Mouse (Mus musculus) ES-E14 (cell line): ENCODE results near the gene Wfdc3. TPM values are rescaled to one million over a fixed set of nuclear protein-coding genes. Genes with fewer than 3 reads are reported as not detected.

Source experiments
- DNase-seq: peaks from one replicate; pipeline ENCODE4 v3.0.0-alpha.2; 2013; ENCODE audit warnings: low read depth, low spot score
- H3K27ac ChIP-seq: 2 replicates; pipeline ENCODE4 v1.5.1; 2012; ENCODE audit warnings: low read depth, mild to moderate bottlenecking, low read length, moderate library complexity, mixed read lengths; ENCODE audit not compliant: poor library complexity, insufficient read depth, severe bottlenecking
- H3K36me3 ChIP-seq: 2 replicates; pipeline ENCODE4 v1.6.1; 2012; ENCODE audit warnings: mild to moderate bottlenecking, low read length, moderate library complexity, mixed read lengths; ENCODE audit not compliant: control insufficient read depth, poor library complexity, insufficient read depth, severe bottlenecking
- H3K4me1 ChIP-seq, 2 experiments: fragments of 150-350 bp in 1 of 2; sonication (generic) in 1 of 2; 2 replicates each; pipeline ENCODE4 v1.6.1; 2012; ENCODE audit warnings: low read length in 2 of 2, mild to moderate bottlenecking in 1 of 2, mixed read lengths in 1 of 2; ENCODE audit not compliant: control insufficient read depth in 2 of 2, insufficient read depth in 2 of 2, poor library complexity in 1 of 2
- H3K4me3 ChIP-seq, 2 experiments: fragments of 150-350 bp in 1 of 2; sonication (generic) in 1 of 2; 2 replicates each; pipeline ENCODE4 v1.5.1; 2012; ENCODE audit warnings: low read length in 2 of 2, low read depth in 1 of 2, mild to moderate bottlenecking in 1 of 2, mixed read lengths in 1 of 2; ENCODE audit not compliant: insufficient read depth in 1 of 2, poor library complexity in 1 of 2, severe bottlenecking in 1 of 2
- H3K9ac ChIP-seq: 2 replicates; pipeline ENCODE4 v1.6.1; 2012; ENCODE audit warnings: low read depth, mild to moderate bottlenecking, low read length, mixed read lengths; ENCODE audit not compliant: poor library complexity, insufficient read depth, severe bottlenecking
- H3K9me3 ChIP-seq: fragments of 150-350 bp; sonication (generic); 2 replicates; pipeline ENCODE4 v1.6.1; 2012; ENCODE audit warnings: low read depth, mild to moderate bottlenecking, low read length; ENCODE audit not compliant: control insufficient read depth, insufficient read depth
- CHD2 ChIP-seq: IDR thresholded peaks from 2 replicates; pipeline ENCODE4 v1.6.1; 2014; ENCODE audit warnings: mild to moderate bottlenecking, low read depth, low read length, inconsistent platforms
- HCFC1 ChIP-seq: IDR thresholded peaks from 2 replicates; pipeline ENCODE4 v1.6.1; 2012; ENCODE audit warnings: low read length, inconsistent platforms, borderline replicate concordance; ENCODE audit not compliant: insufficient read depth
- MAFK ChIP-seq: IDR thresholded peaks from 2 replicates; pipeline ENCODE4 v1.6.1; 2014; ENCODE audit warnings: mild to moderate bottlenecking, low read depth, low read length, inconsistent platforms; ENCODE audit not compliant: insufficient read depth
- ZC3H11A ChIP-seq: IDR thresholded peaks from 2 replicates; pipeline ENCODE4 v1.6.1; 2012; ENCODE audit warnings: low read depth, mild to moderate bottlenecking, inconsistent platforms, low read length, borderline replicate concordance
- ZNF384 ChIP-seq: IDR thresholded peaks from 2 replicates; pipeline ENCODE4 v1.6.1; 2012; ENCODE audit warnings: low read depth, low read length, inconsistent platforms
- in situ Hi-C, 2 experiments: fragments of 600-800 bp; cut with MboI; formaldehyde crosslinking; loops; one replicate each; pipeline ENCODE4 v1.15.1; 2025; ENCODE audit warnings: low sequenced_read_pairs in 2 of 2, inconsistent platforms in 1 of 2; ENCODE audit not compliant: unreplicated experiment in 2 of 2
- total RNA-seq: library from RNA; depleted of rRNA; stranded (reverse); fragments of 300-350 nt; gene quantifications from 2 replicates; pipeline ENCODE4 v1.2.3, GENCODE M21; 2012

The Wfdc3 gene
- total RNA-seq, 1 experiment, result 0.18 TPM

DNA sequence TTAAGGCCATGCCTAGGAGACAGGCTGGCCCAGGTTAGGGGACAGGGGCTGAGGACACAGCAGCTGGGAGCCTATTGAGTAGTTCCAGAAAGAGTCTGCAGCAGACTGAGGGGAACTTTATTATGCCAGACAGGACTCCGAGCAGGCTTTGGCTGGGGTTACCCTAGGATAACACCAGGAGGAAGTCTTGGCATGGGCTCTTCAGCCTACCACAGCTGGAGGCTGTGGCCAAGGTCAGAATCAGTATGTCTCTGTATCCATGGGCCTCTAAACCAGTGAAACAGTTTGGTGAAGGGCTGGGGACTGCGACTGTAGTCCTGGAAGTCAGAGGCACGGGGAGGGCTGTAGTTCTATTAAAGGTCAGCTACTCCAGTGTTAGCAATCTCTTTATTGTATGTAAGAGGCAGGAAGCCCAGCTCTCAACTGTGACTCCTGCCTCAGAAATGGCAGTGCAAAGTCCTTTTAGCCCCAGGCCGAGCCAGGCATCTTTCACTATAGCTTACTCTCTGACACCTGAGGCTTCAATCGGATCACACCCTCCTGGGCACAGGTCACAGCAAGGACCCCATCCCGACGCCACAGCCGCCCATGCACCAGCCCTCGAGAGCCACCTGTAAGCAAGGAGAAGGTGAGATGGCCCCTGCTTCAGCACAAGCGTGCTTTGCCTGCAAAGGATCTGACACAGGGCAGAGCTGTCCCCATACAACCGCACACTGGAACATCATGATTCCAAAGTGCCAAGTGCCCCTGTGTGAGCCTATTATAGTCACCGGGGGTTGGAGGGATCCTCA is 46.9 kb upstream of the Wfdc3 start:
- Histone ChIP-seq H3K9me3 (no peaks in the 10 kb centered on the region), H3K4me1 (peaks cover 7 to 28% of the 10 kb centered on the region in 2 experiments), H3K36me3 (peaks cover 28% of the 10 kb centered on the region), H3K4me3 (no peak overlapping the region), H3K27ac (no peak overlapping the region), H3K9ac (no peak overlapping the region)
- no peak for TF ChIP-seq ZNF384
- TF ChIP-seq ZC3H11A, result no peak
- no peak for TF ChIP-seq MAFK
- TF ChIP-seq CHD2, result no peak
- TF ChIP-seq HCFC1, result no peak
- no peak for DNase-seq
- in situ Hi-C loops, result no loop called here

DNA sequence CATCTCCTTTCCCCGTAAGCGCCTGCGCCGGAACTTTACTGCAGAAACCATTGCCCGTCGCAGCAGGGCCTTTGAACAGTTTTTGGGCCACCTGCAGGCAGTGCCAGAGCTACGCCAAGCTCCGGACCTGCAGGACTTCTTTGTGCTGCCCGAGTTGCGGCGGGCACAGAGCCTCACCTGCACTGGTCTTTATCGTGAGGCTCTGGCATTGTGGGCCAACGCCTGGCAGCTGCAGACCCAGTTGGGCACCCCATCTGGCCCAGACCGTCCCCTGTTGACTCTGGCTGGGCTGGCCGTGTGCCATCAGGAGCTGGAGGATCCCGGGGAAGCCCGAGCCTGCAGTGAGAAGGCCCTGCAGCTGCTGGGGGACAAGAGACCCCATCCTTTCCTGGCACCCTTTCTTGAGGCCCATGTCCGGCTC is 46.1 kb upstream of the Wfdc3 start:
- peaks cover 8 to 30% of the 10 kb centered on the region in 2 experiments for H3K4me1 ChIP-seq
- peak overlapping the region; percentile 4; the same call in 1 of the 2 replicates for H3K9ac ChIP-seq
- H3K27ac ChIP-seq, result no peak overlapping the region
- H3K9me3 ChIP-seq, result no peaks in the 10 kb centered on the region
- TF ChIP-seq ZC3H11A (no peak), CHD2 (no peak), MAFK (no peak)
- no peak for DNase-seq
- H3K36me3 ChIP-seq, result peaks cover 24% of the 10 kb centered on the region; the same call in 1 of the 2 replicates
- in situ Hi-C loops, result no loop called here
- H3K4me3 ChIP-seq, result no peak overlapping the region; a peak in 1 of 4 replicates

DNA sequence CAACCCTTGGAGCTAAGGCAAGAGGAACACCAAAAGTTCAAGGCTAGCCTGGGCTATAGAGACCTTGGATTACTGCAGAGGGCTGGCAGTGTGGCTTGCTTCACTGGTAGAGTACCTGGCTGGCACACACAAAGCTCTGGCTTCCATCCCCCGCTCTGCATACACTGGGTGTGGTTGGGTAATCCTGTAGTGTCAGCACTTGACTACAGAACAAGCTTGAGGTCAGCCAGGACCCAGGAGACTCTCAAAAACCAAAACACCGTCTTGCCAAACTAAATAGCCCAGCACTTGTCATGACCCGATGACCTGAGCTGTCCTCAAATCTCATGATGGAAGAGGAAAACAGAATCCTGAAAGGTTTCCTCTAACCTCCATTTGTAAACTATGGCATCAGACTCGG is 44.7 kb upstream of the Wfdc3 start:
- H3K4me1 ChIP-seq, result peaks cover 8 to 34% of the 10 kb centered on the region in 2 experiments
- H3K9ac ChIP-seq, result no peak overlapping the region
- no peak overlapping the region for H3K27ac ChIP-seq
- DNase-seq, result no peak
- peaks cover 16% of the 10 kb centered on the region; the same call in 1 of the 2 replicates for H3K36me3 ChIP-seq
- H3K9me3 ChIP-seq, result no peaks in the 10 kb centered on the region
- TF ChIP-seq ZNF384 (no peak), ZC3H11A (no peak), HCFC1 (no peak), CHD2 (no peak), MAFK (no peak)
- in situ Hi-C loops, result no loop called here
- no peak overlapping the region for H3K4me3 ChIP-seq

DNA sequence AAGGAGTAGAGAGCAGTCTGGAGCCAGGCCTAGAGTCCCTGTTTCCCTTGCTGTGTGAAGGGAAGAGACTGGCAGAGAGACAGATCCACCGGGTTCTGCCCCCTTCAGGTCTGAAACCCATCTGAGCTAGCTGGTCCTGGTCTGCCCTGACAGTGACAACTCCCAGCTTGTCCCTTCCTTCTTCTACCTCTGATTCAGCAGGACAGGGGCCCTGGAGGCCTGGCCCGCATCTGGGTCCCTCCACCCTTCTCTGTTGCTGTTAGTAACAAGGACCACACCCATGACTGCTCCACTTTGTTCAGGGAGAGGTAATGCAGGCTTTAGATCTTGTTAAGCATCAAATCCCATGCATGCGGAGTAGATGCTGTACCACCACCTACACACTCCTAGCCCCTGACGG is 42.7 kb upstream of the Wfdc3 start:
- in situ Hi-C loops, result no loop called here
- Histone ChIP-seq H3K4me3 (no peak overlapping the region), H3K36me3 (peaks cover 9% of the 10 kb centered on the region; the same call in 1 of the 2 replicates), H3K9me3 (no peaks in the 10 kb centered on the region), H3K4me1 (peaks cover 7 to 32% of the 10 kb centered on the region in 2 experiments), H3K9ac (no peak overlapping the region), H3K27ac (no peak overlapping the region)
- TF ChIP-seq HCFC1 (no peak), ZNF384 (no peak), CHD2 (no peak), ZC3H11A (no peak), MAFK (no peak)
- no peak for DNase-seq
